Mouse (Mus musculus) adrenal gland, adult 2 months (tissue): ENCODE measurements at regions not wholly inside any gene's neighbourhood (a gene's known extent, or its start where the extent isn't known, plus 50 kb on each side); places are given as distances from the start of the nearest gene placed in this dataset.

Experiments
- DNase-seq: peaks from one replicate; pipeline ENCODE4 v3.0.0; 2021

DNA sequence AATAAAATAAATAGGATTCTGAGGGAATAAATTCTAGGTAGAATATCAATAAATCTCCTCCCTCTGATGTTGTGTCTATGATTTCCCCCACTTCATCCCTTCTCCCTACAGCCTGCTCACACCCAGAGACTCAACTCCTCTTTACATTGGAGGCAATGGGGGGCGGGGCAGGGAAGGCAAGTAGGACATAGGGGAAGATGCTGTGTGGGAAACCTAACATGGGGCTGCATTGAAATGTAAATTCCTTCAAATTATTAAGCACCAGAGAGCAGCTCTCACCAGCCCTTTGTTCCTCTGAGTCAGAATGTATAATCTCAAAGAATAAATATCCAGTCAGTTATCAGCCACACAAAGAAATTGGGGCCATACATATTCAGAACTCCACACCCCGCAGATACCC is 91.6 kb downstream of the Nuf2 start:
- DNase-seq: no peak

DNA sequence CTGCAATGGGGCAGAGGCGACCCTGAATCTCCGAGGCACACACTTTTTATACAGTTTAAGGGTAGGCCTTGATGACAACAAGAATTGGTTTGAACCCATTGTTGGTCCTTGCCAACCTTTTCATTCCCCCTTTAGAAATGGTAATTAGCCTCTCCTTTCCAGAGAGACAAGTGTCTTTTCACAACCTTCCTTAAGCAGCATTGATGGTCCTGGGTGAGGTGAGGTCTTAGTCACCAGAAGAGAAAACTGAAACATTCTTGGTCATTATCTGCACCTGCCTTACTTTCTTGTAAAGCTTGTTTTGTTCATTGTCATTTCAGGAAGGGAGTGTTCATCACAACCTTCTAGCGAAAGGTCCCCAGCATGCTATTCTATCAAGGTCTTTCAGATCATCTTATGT is 93.3 kb downstream of the Nuf2 start:
- DNase-seq: no peak

DNA sequence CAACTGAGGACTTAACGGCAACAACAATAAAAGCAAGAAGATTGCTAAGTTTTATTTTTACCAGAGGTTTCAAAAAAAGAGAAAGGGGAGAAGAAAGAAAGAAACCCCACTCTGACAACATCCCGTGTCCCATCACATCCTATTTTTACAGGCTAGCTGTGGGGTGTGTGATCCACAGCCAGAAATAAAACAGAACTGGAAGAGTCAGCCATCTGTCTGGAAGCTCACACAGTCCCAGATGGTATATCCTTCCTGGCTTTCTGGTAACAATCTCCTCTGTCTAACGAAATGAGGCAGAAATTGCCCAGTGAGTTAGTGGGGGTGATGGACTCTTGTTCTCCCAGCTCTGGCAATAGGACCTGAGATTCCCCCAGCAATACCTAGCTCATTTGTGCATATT is 108.9 kb downstream of the Nuf2 start:
- no peak for DNase-seq

DNA sequence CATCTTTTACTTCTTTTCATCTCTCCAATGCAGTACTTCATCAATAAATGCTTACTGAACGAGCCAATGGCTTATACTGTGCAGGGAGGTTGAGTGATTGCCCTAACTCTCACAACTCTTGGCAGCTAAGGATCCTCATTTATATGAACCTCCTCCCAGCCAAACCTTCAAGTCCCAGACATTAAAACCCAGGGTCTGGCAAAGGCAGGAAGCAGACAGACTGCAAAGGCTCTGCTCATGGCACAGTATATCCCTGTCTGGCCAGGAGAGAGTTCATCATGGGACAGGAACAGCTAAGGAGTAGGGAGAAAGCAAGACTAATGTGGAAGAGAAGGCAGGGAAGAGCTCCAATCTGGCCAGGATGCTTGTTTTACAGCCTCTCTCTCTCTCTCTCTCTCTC is 109.6 kb downstream of the Nuf2 start:
- no peak for DNase-seq

DNA sequence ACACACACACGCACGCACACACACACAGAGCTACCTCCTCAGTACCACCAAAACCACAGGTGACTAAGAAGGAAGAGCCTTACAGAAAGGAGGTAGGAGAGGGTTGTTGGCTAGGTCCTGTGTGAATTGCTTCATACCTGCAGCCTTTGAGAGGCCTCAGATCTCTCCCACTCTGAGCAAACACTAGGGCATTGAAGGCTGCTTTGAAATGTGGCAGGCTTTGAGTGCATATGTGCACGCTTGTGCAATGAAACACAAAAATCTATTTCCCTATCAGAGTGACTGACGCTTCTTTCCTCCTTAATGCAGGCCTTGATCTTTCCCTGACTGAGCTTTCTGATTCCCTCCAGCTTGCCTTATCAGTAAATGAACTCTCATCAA is 112.6 kb downstream of the Nuf2 start:
- no peak for DNase-seq

DNA sequence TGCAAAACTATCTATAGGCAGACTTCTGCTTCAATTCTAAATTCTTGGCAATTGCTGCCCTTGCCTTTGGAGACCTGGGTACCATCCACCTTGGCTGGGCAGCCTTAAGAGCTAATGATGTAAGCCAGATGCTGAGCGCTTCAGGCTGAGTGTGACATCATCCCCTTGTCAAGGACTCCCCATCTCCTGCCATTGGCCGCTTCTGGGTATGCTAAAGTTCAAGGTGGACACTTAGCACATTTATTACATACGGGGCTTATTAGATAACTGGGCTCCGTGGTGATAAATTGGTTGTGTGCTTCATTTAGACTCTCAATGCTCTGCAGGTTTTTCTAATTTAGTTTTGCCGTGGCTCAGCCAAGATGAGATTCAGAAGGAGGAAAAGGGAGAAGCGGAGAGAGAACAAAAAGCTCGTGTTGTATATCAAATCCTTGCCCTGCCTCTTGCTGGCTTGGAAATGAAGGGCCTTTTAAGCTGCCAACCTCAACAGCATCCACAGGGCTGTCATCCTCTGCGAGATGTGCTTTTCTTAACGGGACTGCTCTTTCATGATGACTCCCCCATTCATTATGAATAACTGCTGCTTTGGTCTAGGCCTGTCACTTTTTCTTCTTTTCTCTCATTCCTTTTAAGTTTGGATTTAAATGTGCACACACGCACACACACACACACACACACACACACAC is 113.1 kb downstream of the Nuf2 start:
- peak; percentile 53 for DNase-seq

DNA sequence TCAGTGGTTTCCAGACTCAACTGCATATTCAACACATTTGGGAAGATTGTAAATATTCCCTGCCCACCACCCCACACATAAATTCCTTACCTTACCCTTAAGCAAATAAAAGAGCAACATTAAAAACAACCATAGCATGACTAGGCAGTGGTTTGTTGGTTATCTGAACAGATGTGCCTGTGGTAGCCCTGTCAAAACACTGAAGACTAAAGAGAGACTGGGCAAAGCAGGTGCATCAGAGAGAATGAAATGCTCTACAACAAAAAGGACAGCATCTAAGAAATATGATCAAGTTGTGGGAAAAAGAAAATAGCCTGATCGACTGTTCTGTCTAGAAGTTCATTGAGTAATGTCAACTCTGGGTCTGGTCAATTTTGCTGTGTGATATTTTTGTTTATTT is 114.6 kb downstream of the Nuf2 start:
- DNase-seq: no peak

DNA sequence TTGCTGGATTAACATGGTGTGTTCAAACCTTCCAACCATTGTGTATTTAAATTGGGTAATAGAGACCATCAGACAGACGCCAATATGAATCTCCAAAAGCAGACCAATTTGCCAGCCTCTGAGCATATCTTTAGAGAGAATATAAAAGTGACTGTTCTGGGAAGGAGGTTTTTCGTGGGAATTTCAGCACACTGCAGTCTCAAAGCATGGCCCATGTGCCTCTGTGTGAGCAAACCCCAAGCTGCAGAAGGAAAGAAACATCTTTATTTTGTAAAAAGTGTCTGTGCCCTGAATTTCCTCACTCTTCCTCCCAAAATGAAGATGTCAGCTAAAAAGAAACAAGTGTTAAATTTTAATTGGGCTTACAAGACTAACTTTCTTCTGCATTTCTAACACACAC is 123.1 kb downstream of the Nuf2 start:
- DNase-seq: no peak

DNA sequence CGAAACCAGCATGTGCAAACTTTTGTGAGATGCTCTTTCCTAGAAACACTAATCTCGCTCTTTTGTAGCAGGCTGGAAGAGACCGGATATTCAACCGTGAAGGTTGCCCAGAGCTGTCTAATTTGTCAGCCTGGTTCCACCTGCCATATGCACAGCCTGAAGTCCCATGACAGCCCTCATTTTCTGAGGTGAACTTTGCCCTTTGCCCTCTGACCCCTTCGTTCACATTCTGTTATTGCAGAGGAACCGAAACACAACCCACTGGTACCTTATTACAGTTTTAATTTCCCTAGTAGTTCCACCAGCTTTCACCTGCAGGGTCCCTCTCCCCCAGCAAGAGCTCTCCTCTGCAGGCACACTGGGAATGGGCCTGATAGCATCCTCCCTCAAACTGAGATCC is 130.4 kb downstream of the Nuf2 start:
- no peak for DNase-seq

DNA sequence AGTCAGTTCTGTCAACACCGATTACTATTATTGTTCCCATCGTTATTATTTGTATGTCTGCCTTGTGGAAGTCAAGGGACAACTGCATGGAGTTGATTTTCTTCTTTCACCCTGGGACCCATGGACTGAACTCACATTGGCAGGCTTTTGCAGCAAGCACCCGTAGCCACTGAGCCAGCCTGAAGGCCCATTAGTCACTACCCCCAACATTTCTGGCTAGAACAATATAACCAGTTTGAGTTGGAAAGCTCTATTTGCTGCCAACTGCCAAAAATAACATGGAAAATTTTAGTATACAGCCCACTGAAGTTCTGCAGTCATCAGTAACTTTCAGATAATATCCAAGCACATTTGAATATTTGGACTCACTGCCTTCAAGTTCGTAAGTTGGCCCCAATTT is 133.9 kb downstream of the Nuf2 start:
- DNase-seq: no peak

DNA sequence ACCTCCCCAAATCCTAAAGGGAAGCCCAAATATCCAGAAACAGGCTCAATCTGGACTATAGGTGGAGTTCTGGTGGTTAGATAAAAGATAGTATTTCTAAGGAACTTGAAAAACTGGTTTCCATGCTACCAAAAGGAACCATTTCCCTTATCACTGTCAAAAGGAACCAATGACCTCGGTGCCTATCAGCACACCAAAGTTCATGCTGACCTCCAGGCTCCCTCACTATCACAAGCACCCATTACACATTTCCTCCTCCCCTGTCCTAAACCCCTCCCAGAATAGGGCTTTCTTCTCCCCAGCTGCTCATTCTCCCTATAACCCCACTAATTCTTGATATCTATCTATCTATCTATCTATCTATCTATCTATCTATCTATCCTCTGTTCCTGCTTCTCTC is 144.2 kb downstream of the Nuf2 start:
- no peak for DNase-seq

DNA sequence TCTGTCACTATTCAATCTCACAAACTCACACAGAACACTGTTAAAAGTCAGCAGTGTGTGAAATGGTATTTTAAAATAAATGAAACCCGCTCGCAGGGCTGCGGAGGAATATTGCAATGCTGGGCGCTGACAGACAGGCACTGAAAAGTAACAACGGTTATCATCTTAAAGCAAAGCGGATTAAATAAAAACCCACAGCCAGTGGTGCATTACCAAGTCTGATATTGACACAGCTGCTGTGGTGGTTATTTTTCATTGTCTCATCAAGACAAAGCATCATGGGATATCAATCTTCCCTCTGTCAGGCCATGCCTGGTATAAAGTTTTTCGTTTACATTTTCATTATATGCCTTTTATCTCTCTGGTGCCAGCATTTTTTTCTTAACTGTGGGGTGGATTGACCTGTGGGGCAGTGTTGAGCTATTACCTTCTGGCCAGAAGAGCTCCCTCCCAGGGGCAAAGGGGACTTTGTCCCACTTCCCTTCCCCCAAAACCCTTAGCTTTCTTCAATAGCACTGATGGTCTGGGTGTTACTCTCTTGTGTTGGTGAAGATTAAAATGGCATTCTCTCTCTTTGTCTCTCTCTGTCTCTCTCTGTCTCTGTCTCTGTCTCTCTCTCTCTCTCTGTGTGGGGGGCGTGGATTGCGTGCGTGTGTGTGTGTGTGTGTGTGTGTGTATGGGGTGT is 145.4 kb downstream of the Nuf2 start:
- DNase-seq: no peak

DNA sequence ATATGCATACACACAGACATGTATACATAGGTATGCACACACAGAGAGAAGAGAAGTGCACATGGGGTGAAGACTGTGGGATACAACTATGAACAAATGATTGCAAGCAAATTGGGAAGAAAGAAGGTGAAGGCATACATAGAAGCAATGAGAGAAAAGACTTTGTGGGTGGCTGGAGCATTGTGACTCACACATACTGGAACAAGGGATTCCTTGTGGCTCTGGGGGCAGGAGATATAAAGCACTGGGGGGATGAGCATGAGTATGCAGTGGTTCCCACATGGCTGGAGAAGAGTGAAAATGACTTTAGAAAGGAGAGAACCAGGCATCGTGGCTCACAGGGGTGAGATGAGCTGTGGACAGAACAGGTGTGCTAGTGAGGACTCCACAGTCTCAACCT is 156.6 kb downstream of the Nuf2 start:
- DNase-seq: no peak

DNA sequence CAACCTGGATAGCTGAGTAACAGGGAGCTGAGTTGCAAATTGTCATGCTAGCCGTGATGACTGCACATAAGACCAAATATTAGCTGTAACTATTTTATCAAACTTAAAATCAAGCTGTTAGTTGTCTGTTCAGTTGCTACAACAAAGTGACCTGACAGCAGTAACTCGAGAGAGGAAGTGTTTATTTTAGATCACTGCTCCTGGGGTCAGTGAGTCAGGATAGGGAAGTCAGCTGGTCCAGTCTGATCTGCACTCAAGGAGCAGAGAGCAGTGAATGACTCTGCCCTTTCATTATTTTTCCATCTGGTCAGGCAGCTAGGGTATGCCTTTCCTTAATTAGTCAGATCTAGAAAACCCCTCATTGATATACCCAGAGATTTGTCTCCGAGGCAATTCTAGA is 162.5 kb downstream of the Nuf2 start:
- no peak for DNase-seq

DNA sequence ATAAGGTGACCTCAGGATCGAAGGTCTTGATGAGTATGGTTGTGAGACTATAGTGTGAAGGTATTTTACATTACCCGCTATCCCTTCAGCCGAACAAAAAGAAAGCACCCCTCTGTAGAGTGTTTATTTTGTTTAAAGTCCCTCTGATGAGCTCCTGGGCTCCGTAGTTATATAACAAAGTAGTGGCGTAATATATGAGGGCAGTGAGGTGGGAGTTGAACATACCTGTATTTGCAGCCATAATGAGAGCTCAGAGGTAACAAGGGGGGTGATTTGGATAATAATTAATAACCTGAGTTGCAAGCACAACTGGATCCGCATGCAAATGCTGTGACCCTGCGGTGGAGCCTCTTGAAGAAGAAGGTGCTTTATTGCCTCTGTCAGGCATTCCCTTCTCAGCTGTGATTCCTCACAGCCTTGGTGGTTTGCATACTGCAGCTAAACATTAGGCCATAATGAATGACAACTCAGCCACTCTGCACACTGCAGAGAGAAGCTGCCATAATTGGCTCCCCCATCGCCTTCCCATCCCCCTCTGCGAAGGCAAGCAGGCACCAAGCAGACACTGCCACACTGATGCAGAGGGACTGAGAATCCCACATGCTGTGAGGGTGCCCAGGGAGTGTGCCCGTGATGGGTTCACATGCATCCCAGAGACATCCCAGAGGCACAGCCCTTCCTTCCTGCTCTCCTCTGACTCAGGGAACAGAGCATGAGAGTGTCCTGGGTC is 163.3 kb downstream of the Nuf2 start:
- DNase-seq: no peak

DNA sequence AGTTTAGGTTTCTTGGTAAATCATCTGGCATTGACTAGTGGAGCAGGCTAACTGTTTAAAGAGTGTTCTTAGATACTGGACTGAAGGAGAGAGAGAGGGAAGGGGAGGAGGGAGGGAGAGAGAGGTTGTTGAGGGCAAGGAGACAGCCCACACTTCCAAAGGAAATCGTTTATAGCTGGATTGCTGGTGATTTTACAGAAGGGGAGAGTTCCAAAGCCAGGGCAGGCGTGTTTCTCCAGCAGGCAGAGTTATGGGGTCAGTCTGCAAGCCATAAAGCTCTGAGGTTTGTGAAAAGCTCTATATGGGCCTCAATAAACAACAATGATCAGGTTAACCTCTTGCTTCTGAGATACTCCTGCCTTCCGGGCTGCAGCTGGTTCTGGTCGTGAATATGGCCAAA is 163.9 kb downstream of the Nuf2 start:
- no peak for DNase-seq

DNA sequence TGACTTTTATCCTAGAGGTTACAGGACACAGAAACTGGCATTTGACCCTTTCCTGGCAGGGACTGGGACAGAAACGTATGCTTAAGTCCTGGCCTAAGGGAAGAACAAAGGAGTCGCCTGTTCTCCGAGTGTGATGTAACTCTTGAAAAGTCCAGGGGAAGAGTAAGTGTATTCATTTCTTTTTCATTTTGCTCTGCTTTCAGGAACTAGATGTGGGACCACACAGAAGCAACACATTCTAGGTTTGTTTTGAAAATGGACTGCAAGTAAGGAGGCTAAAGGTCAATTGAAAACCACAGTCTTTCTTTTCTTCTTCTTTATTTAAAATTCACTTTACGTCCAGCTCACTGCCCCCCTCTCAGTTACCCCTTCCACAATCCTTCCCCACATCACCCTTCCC is 168.7 kb downstream of the Nuf2 start:
- DNase-seq: no peak

DNA sequence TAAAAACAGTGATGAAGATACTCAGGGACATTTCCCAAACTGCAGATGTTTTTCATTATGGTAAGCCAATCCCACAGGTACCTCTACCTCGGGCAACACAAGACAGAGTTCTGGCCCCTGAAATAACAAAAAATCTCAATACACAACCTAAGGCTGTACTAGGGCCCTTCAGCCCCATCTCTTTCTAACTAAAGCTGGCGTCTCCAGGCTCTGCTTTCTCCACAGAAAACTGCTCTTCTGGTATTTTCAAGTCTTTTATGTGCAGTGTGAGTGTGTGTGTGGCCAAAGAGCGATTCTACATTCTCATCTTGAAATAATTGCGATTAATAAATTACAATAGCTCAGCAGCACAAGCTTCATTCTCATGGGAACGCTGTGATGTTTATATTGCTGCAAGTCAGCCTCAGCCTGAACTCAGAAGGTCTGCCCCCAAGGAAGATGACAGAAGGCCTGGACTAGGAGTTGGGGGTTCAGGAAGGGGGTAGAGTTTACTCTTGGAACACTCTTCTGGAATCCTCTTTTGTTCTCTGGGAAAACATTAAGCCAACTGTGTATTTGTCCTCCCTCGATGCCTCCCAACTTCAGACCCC is 173.5 kb downstream of the Nuf2 start:
- DNase-seq: no peak

DNA sequence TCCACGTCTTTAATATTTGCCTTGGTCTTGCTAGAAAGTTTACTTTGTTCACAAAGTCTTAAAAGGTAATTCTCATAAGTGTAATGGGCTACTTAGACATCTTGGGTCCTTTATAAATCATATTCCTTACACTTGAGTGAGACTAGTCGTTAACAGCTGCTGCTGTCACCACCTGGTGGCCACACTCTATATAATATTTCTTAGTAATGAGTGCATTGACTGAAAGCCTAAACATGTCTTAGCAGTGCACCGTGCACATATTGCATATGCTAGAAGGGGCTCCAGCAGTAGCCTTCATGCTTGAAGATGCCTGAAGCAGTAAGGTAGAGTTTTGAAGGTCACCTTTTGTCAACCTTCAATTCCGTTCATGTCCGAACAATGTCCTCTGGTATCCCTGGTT is 177.2 kb downstream of the Nuf2 start:
- no peak for DNase-seq

DNA sequence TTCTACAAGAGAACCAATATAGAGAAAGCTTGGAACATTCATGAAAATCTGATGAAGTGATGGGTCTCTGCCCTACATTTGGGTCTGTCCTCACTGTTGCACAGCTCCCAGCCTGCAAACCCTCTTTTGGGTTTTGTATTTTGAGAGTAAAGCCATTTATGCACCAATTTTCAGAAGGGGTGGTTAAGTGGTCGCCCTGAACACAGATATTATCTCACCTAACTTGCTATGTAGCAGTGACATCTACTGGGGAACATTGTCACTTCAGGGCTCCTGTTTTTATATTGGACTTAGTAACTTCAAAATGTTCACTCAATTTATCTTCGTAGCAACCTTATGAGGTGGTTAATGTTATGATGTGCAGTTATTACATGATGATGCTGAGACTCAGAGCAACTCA is 183.6 kb downstream of the Nuf2 start:
- DNase-seq: peak; percentile 27

DNA sequence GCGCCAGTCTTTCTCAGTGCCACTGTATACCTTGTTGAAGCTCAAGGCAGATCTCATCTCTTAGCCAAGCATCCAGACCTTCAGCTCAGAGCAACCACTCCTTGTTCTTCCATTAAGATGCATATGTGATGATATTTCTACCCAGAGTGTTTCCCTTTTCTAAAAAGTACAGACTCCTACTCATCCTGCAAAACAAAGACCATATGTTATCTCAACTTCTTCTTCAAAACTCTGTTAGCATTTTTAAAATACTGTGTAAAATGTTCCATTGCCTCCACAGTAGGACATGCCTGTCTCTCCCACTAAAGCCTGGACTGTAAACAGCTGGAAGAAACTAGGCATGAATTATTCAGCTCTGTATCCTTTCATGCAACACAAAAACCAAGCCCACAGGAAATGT is 184.4 kb downstream of the Nuf2 start:
- no peak for DNase-seq

DNA sequence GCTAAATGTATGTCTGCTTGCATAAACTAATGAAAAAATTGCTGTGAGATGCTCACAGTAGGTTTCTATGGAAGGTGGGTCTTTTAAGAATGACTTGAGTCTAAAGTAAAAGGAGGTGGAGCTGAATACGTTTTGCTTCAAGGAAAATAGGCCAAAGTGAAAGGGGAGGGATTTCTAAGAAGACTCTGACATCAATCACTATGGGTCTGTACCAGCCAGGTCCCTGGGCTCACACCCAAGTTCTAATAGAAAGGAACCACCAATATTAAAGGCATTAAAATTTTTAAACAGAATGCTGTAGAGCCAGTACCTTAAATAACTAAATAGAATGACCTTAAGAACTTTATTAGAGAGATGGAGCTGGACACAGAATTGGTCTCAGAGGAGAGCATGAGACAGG is 190.1 kb downstream of the Nuf2 start:
- peak; percentile 15 for DNase-seq

DNA sequence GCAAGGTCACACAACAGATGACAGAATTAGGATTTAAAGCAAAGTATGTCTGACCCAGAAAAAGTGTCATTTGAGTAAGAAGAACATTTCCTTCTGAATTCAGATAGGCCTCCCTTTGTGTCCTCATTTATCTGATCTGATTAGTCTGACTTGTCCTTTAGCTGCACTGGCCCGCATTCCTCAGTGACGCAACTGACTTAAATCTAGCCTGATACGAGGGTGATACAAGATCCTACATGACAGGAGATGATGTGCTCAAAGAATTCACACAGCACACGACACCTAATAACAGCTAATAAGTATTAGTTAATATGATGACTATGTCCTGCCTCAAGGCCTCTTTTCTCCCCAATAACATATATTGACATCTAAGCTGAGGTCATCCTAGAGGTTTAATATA is 192.8 kb downstream of the Nuf2 start:
- no peak for DNase-seq
